Mouse (Mus musculus): ENCODE data around the gene Ski. TPM values are rescaled to one million over a fixed set of nuclear protein-coding genes. Genes with fewer than 3 reads are reported as not detected.
"Not testable (repeated sequence)": the region's sequence is repeated elsewhere in the genome, so short reads cannot be mapped to it uniquely, and the experiment has no call there.

The Ski gene
- polyA plus RNA-seq, 1 experiment from 2014 or later: 14.1 TPM

GRCm38 (mm10) chr4:155249648-155250351, 27.4 kb upstream of the Ski start, which contains the start of gene Faap20:
Gene Faap20, plus strand, starts transcription at chr4:155249802.
- H3K9me3 ChIP-seq (ENCODE audit: control insufficient read depth, low read length): no peaks in the 10 kb centered on the region
- H3K4me2 ChIP-seq (ENCODE audit: low read depth, low read length, severe bottlenecking): peak within 1 kb of the TSS; percentile 89
- H3K4me1 ChIP-seq (replicated peaks; ENCODE audit: control insufficient read depth, insufficient read depth, low read length): peaks cover 16% of the 10 kb centered on the region
- peak within 1 kb of the TSS; percentile 96 for H3K27ac ChIP-seq (ENCODE audit: low read depth, low read length)
- H3K36me3 ChIP-seq (ENCODE audit: control insufficient read depth, insufficient read depth, low read length): no peaks in the 10 kb centered on the region; the same call in 1 of the 2 replicates
- H3K9ac ChIP-seq (ENCODE audit: low read length): peak within 1 kb of the TSS; percentile 73
- H3K27me3 ChIP-seq (ENCODE audit: control insufficient read depth, insufficient read depth, low read length): no peaks in the 10 kb centered on the region
- DNase-seq (ENCODE audit: low spot score) (peak; percentile 93), ATAC-seq (replicated peaks; ENCODE audit: low FRiP score) (peak; percentile 90)
- WGBS: under 1% methylated on average over 58 of the region's 58 CpGs
- H3K4me3 ChIP-seq (ENCODE audit: low read depth, low read length): peak within 1 kb of the TSS; percentile 49

DNA sequence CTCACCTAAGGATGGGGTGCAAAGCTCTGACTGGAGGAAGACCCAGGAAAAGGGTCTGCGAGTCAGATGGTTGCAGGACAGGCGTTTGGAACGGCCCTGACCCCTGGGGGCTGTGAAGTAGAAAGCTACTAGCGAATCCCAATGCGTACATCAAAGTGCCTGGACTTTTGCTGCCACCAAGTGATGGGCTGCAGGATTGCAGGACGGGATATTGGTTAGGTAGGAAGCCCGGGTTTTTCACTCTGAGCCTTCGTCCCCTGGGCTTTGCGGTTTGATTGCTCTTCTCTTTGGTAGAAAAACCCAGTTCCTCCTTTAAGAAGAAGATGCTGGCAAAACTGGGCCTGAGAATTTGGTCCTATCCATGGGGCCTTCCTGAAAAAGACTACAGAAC, 26.9 kb upstream of the Ski start:
- DNase-seq (ENCODE audit: low spot score) (peak; percentile 95), ATAC-seq (replicated peaks; ENCODE audit: low FRiP score) (peak; percentile 69)
- WGBS: 1% methylated on average over 9 of the region's 9 CpGs
- no peaks in the 10 kb centered on the region for H3K9me3 ChIP-seq (ENCODE audit: control insufficient read depth, low read length)
- peak overlapping the region; percentile 49 for H3K4me3 ChIP-seq (ENCODE audit: low read depth, low read length)
- peaks cover 16% of the 10 kb centered on the region for H3K4me1 ChIP-seq (replicated peaks; ENCODE audit: control insufficient read depth, insufficient read depth, low read length)
- H3K27ac ChIP-seq (ENCODE audit: low read depth, low read length): peak overlapping the region; percentile 96
- no peaks in the 10 kb centered on the region for H3K27me3 ChIP-seq (ENCODE audit: control insufficient read depth, insufficient read depth, low read length)
- no peaks in the 10 kb centered on the region; the same call in 1 of the 2 replicates for H3K36me3 ChIP-seq (ENCODE audit: control insufficient read depth, insufficient read depth, low read length)
- peak overlapping the region; percentile 73 for H3K9ac ChIP-seq (ENCODE audit: low read length)
- H3K4me2 ChIP-seq (ENCODE audit: low read depth, low read length, severe bottlenecking): peak overlapping the region; percentile 89

DNA sequence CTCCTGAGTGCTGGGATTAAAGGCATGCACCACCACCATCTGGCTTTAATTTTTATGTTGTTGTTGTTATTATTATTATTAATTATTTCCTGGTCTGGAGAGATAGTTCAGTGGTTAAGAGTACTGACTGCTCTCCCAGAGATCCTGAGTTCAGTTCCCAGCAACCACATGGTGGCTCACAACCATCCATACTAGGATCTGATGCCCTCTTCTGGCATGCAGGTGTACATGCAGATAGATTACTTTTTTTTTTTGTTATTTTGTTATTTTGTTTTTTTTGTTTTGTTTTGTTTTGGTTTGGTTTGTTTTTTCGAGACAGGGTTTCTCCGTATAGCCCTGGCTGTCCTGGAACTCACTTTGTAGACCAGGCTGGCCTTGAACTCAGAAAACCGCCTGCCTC, 25.7 kb upstream of the Ski start:
- H3K9ac ChIP-seq (ENCODE audit: low read length); H3K36me3 ChIP-seq (ENCODE audit: control insufficient read depth, insufficient read depth, low read length); ATAC-seq (replicated peaks; ENCODE audit: low FRiP score); H3K27ac ChIP-seq (ENCODE audit: low read depth, low read length); H3K27me3 ChIP-seq (ENCODE audit: control insufficient read depth, insufficient read depth, low read length); H3K9me3 ChIP-seq (ENCODE audit: control insufficient read depth, low read length); H3K4me2 ChIP-seq (ENCODE audit: low read depth, low read length, severe bottlenecking); H3K4me3 ChIP-seq (ENCODE audit: low read depth, low read length); DNase-seq (ENCODE audit: low spot score): not testable (repeated sequence)
- H3K4me1 ChIP-seq (replicated peaks; ENCODE audit: control insufficient read depth, insufficient read depth, low read length): peaks cover 16% of the 10 kb centered on the region
- WGBS: 88% methylated on average over 3 of the region's 3 CpGs

DNA sequence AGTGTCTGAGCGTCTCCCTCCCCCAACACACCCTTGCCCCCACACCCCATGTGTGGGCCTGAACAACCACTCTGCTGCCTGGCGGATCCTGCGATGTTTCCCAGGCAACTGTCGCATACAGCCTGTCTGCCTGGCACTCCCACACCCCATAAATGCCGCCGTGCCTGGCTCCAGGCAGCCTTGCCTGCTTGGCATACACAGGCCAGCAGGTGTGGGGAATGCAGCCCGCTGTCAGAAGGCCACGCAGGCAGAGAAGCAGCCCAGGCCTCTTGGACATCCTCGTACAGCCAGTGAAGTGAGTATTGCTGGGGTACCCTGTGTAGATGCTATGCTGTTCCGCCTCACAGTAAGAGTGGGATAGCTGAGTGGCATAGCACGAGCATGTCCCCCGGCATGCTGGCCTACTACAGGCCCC, 24.3 kb upstream of the Ski start:
- DNase-seq (ENCODE audit: low spot score): peak; percentile 45
- no peak overlapping the region for H3K9ac ChIP-seq (ENCODE audit: low read length)
- peaks cover 10% of the 10 kb centered on the region for H3K4me1 ChIP-seq (replicated peaks; ENCODE audit: control insufficient read depth, insufficient read depth, low read length)
- no peak overlapping the region for H3K27ac ChIP-seq (ENCODE audit: low read depth, low read length)
- ATAC-seq (replicated peaks; ENCODE audit: low FRiP score): no peak
- H3K9me3 ChIP-seq (ENCODE audit: control insufficient read depth, low read length): no peaks in the 10 kb centered on the region
- no peak overlapping the region for H3K4me2 ChIP-seq (ENCODE audit: low read depth, low read length, severe bottlenecking)
- no peaks in the 10 kb centered on the region for H3K36me3 ChIP-seq (ENCODE audit: control insufficient read depth, insufficient read depth, low read length)
- H3K4me3 ChIP-seq (ENCODE audit: low read depth, low read length): no peak overlapping the region
- no peaks in the 10 kb centered on the region for H3K27me3 ChIP-seq (ENCODE audit: control insufficient read depth, insufficient read depth, low read length)
- WGBS: 92% methylated on average over 12 of the region's 12 CpGs

DNA sequence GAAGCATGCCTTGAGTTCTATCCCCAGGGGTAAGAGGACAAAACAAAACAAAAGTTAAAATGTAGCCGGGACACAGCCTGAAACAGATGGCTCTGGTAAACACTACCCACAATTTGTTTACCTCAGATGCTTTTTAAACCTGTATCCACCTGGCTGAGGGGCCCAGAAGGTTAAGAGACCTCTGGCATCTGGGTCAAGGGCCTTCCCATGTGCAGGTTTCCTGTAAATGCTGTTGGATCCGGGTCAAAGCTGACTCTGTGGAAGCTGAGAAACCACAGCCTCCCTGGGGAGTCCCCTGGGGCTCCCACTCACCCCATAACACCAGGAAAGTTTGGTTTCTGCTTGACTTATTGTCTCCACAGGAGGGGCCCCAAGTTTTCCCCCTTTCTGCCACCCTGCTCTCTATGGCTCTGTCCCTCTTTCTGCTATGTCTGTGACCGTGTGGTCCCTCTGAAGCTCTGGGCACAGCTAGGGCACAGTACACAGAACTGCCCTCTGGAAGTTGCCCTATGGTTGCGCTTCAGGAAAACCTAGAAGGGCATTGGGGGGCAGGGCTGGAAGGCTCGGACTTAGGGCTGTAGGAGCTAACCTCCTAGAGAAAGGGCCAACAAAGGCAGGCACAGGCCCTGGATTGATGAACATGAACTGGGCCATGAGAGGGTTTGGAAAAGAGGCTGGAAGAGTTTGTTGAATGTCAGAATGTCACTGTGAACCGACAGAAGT, 23.5 kb upstream of the Ski start:
- ATAC-seq (replicated peaks; ENCODE audit: low FRiP score): no peak
- H3K9me3 ChIP-seq (ENCODE audit: control insufficient read depth, low read length): no peaks in the 10 kb centered on the region
- no peak overlapping the region for H3K4me2 ChIP-seq (ENCODE audit: low read depth, low read length, severe bottlenecking)
- peaks cover 3% of the 10 kb centered on the region; the same call in 1 of the 2 replicates for H3K4me1 ChIP-seq (replicated peaks; ENCODE audit: control insufficient read depth, insufficient read depth, low read length)
- no peak overlapping the region for H3K9ac ChIP-seq (ENCODE audit: low read length)
- no peaks in the 10 kb centered on the region for H3K36me3 ChIP-seq (ENCODE audit: control insufficient read depth, insufficient read depth, low read length)
- DNase-seq (ENCODE audit: low spot score): no peak
- 72% methylated on average over 6 of the region's 6 CpGs for WGBS
- no peaks in the 10 kb centered on the region for H3K27me3 ChIP-seq (ENCODE audit: control insufficient read depth, insufficient read depth, low read length)
- H3K4me3 ChIP-seq (ENCODE audit: low read depth, low read length): no peak overlapping the region
- H3K27ac ChIP-seq (ENCODE audit: low read depth, low read length): no peak overlapping the region

DNA sequence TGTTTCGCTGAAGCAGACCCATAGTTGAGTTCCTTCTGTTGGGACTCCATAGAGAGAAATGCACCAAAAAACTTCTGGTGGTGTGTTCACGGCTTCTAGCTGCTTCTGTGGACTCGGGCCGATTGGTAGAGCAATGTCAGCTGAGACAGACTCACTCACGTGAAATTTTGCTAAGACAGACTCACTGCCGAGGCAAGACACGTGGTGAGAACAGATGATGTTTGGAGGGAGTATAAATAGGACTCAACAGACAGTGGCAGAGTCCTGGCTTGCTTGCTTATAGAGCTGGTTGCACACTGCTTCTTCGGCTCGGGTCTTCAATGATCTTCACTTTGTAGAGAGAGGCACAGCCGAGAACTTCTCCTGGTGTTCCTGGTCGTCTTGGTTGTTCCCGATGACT, 20.8 kb upstream of the Ski start:
- H3K9ac ChIP-seq (ENCODE audit: low read length): no peak overlapping the region
- H3K4me2 ChIP-seq (ENCODE audit: low read depth, low read length, severe bottlenecking): no peak overlapping the region
- H3K36me3 ChIP-seq (ENCODE audit: control insufficient read depth, insufficient read depth, low read length): no peaks in the 10 kb centered on the region
- no peaks in the 10 kb centered on the region for H3K4me1 ChIP-seq (replicated peaks; ENCODE audit: control insufficient read depth, insufficient read depth, low read length)
- no peaks in the 10 kb centered on the region for H3K9me3 ChIP-seq (ENCODE audit: control insufficient read depth, low read length)
- 91% methylated on average over 12 of the region's 12 CpGs for WGBS
- no peaks in the 10 kb centered on the region for H3K27me3 ChIP-seq (ENCODE audit: control insufficient read depth, insufficient read depth, low read length)
- no peak overlapping the region for H3K27ac ChIP-seq (ENCODE audit: low read depth, low read length)
- DNase-seq (ENCODE audit: low spot score) (no peak), ATAC-seq (replicated peaks; ENCODE audit: low FRiP score) (no peak)
- no peak overlapping the region for H3K4me3 ChIP-seq (ENCODE audit: low read depth, low read length)

- Histone ChIP-seq H3K36me3 (ENCODE audit: control insufficient read depth, insufficient read depth, low read length) (no peaks in the 10 kb centered on the region), H3K9me3 (ENCODE audit: control insufficient read depth, low read length) (no peaks in the 10 kb centered on the region), H3K4me1 (replicated peaks; ENCODE audit: control insufficient read depth, insufficient read depth, low read length) (no peaks in the 10 kb centered on the region), H3K9ac (ENCODE audit: low read length) (no peak overlapping the region), H3K27me3 (ENCODE audit: control insufficient read depth, insufficient read depth, low read length) (no peaks in the 10 kb centered on the region), H3K27ac (ENCODE audit: low read depth, low read length) (no peak overlapping the region), H3K4me2 (ENCODE audit: low read depth, low read length, severe bottlenecking) (no peak overlapping the region), H3K4me3 (ENCODE audit: low read depth, low read length) (no peak overlapping the region)
- ATAC-seq (replicated peaks; ENCODE audit: low FRiP score): no peak
- DNase-seq (ENCODE audit: low spot score): no peak
- 96% methylated on average over 5 of the region's 5 CpGs for WGBS
These were observed 19.9 kb upstream of the Ski start for GRCm38 (mm10) chr4:155242292-155242691.

DNA sequence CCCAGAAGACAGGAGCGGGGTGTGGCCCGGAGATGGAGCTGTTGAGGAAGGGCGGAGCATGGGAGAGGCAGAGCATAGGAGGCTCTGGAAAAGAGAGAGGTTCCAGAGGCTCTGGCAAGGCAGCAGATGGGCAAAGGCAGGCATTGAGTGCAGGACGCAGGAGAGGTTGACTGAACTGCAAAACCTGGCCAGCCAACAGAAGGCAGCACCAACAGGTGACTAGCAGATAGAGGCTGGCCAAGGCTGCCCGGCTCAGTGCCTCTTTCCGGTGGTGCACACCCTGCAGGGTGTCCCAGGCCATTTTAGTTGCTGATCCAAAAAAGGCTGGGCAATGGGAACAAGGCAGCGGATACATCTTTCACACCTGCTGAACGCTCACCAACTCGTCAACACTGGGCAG, 19.4 kb upstream of the Ski start:
- H3K9ac ChIP-seq (ENCODE audit: low read length): no peak overlapping the region
- H3K27ac ChIP-seq (ENCODE audit: low read depth, low read length): no peak overlapping the region
- DNase-seq (ENCODE audit: low spot score) (no peak), ATAC-seq (replicated peaks; ENCODE audit: low FRiP score) (no peak)
- H3K36me3 ChIP-seq (ENCODE audit: control insufficient read depth, insufficient read depth, low read length): no peaks in the 10 kb centered on the region
- no peak overlapping the region for H3K4me3 ChIP-seq (ENCODE audit: low read depth, low read length)
- no peaks in the 10 kb centered on the region for H3K4me1 ChIP-seq (replicated peaks; ENCODE audit: control insufficient read depth, insufficient read depth, low read length)
- no peaks in the 10 kb centered on the region for H3K27me3 ChIP-seq (ENCODE audit: control insufficient read depth, insufficient read depth, low read length)
- 91% methylated on average over 9 of the region's 9 CpGs for WGBS
- H3K4me2 ChIP-seq (ENCODE audit: low read depth, low read length, severe bottlenecking): no peak overlapping the region
- no peaks in the 10 kb centered on the region for H3K9me3 ChIP-seq (ENCODE audit: control insufficient read depth, low read length)
